Mouse (Mus musculus): ENCODE results near the gene BC048562.

Gene BC048562

GRCm38 (mm10) chr9:108436182-108436581 is at the start of gene BC048562:
TSS of gene BC048562 (plus strand) at chr9:108436482.
- no peak for DNase-seq

- no peak for DNase-seq
These were observed 49.5 kb upstream of the BC048562 start for GRCm38 (mm10) chr9:108386816-108387215.

GRCm38 (mm10) chr9:108388601-108389000 is 47.7 kb upstream of the BC048562 start:
- DNase-seq, result no peak

GRCm38 (mm10) chr9:108389220-108389619 is 47.1 kb upstream of the BC048562 start:
- DNase-seq, result no peak

GRCm38 (mm10) chr9:108392676-108393075 is 43.6 kb upstream of the BC048562 start, which contains the start of gene 1700102P08Rik:
TSS of gene 1700102P08Rik (plus strand) at chr9:108392805.
- no peak for DNase-seq

GRCm38 (mm10) chr9:108394191-108394590 is 42.1 kb upstream of the BC048562 start:
- DNase-seq, result no peak

GRCm38 (mm10) chr9:108395427-108395826 is 40.9 kb upstream of the BC048562 start:
- DNase-seq, result no peak

- DNase-seq, result no peak
These were observed 38.0 kb upstream of the BC048562 start for GRCm38 (mm10) chr9:108398324-108398723.

GRCm38 (mm10) chr9:108401186-108401960 is 34.9 kb upstream of the BC048562 start:
- DNase-seq, result peak; percentile 51

GRCm38 (mm10) chr9:108403081-108403480 is 33.2 kb upstream of the BC048562 start:
- peak; percentile 40 for DNase-seq

- no peak for DNase-seq
These were observed 31.8 kb upstream of the BC048562 start for GRCm38 (mm10) chr9:108404451-108404850.

- DNase-seq, result no peak
These were observed 26.7 kb upstream of the BC048562 start for GRCm38 (mm10) chr9:108409535-108409934.

- peak; percentile 70 for DNase-seq
These were observed 24.8 kb upstream of the BC048562 start for GRCm38 (mm10) chr9:108411381-108411942.

- no peak for DNase-seq
These were observed 24.1 kb upstream of the BC048562 start for GRCm38 (mm10) chr9:108412221-108412620.

GRCm38 (mm10) chr9:108428384-108428783 is 7.9 kb upstream of the BC048562 start, which contains the start of gene Ccdc36:
TSS of gene Ccdc36 (minus strand) at chr9:108428484.
- no peak for DNase-seq

GRCm38 (mm10) chr9:108431431-108432067 is 4.7 kb upstream of the BC048562 start:
- DNase-seq, result no peak

GRCm38 (mm10) chr9:108439176-108439575 is 2.9 kb downstream of the BC048562 start:
- DNase-seq, result peak; percentile 28

GRCm38 (mm10) chr9:108440485-108440884 is 4.2 kb downstream of the BC048562 start:
- peak; percentile 48 for DNase-seq

GRCm38 (mm10) chr9:108441236-108441919 is 5.1 kb downstream of the BC048562 start:
- peak; percentile 52 for DNase-seq

GRCm38 (mm10) chr9:108445125-108445524 is 8.8 kb downstream of the BC048562 start:
- DNase-seq, result no peak

- DNase-seq, result peak; percentile 62
These were observed 13.6 kb downstream of the BC048562 start for GRCm38 (mm10) chr9:108449860-108450259.

- peak; percentile 61 for DNase-seq
These were observed 14.2 kb downstream of the BC048562 start for GRCm38 (mm10) chr9:108450292-108451169.
